In genomic region chr8:46995931-46996664, GRCm38 (mm10) we compare ENCODE assay signal across 24 mouse cellular contexts. TPM values are rescaled to one million over a fixed set of nuclear protein-coding genes. Genes with fewer than 3 reads are reported as not detected.
DNase-seq lines count a peak whose midpoint lies in the region; ATAC-seq and TF ChIP-seq lines count a peak whose summit lies in the region.
"Had no signal": no experiment of that assay in that cellular context is flagged by ENCODE, and none has a peak within 500 bp of the region (broad histone marks: within the 10 kb centered on the region; RNA-seq: fewer than 3 reads in every experiment).

No protein-coding gene starts in this region.

- 36% methylated on average over 9 of the region's 9 CpGs for whole genome bisulfite sequencing in lung, embryonic 14.5 days
- WGBS in limb, embryonic 13.5 days, result 57% methylated on average over 9 of the region's 9 CpGs

- TF ChIP-seq CTCF in lung, embryonic 14.5 days (IDR thresholded peaks at IDR 0.05; ENCODE audit: low read depth), result no peak

- H3K27me3 ChIP-seq in lung, embryonic 14.5 days (ENCODE audit: insufficient read depth, low read length), result no peaks in the 10 kb centered on the region
- no peaks in the 10 kb centered on the region for H3K27me3 ChIP-seq in limb, embryonic 13.5 days
- H3K27me3 ChIP-seq: embryonic facial prominence, embryonic 15.5 days; hindbrain, embryonic 12.5 days had no signal

- no peaks in the 10 kb centered on the region for H3K4me1 ChIP-seq in lung, embryonic 14.5 days (ENCODE audit: insufficient read depth)
- H3K4me1 ChIP-seq in limb, embryonic 13.5 days, result peaks cover 34% of the 10 kb centered on the region
- H3K4me1 ChIP-seq: embryonic facial prominence, embryonic 15.5 days; forebrain, embryonic 10.5 days; heart, embryonic 13.5 days; hindbrain, embryonic 12.5 days had no signal

- H3K4me3 ChIP-seq in lung, embryonic 14.5 days (ENCODE audit: low read depth, low read length), result no peak overlapping the region
- H3K4me3 ChIP-seq in limb, embryonic 13.5 days, result no peak overlapping the region
- H3K4me3 ChIP-seq: embryonic facial prominence, embryonic 15.5 days; erythroblast, embryonic 14.5 days; forebrain, embryonic 10.5 days; heart, embryonic 13.5 days; hindbrain, embryonic 12.5 days had no signal

- H3K9me3 ChIP-seq in lung, embryonic 14.5 days (ENCODE audit: low read depth, low read length), result no peaks in the 10 kb centered on the region
- H3K9me3 ChIP-seq in limb, embryonic 13.5 days, result no peaks in the 10 kb centered on the region; the same call in 1 of the 2 replicates
- H3K9me3 ChIP-seq: embryonic facial prominence, embryonic 15.5 days; forebrain, embryonic 10.5 days; hindbrain, embryonic 12.5 days had no signal

- no peaks in the 10 kb centered on the region for H3K36me3 ChIP-seq in lung, embryonic 14.5 days (ENCODE audit: insufficient read depth)
- no peaks in the 10 kb centered on the region for H3K36me3 ChIP-seq in limb, embryonic 13.5 days
- H3K36me3 ChIP-seq: embryonic facial prominence, embryonic 15.5 days; forebrain, embryonic 10.5 days; heart, embryonic 13.5 days; hindbrain, embryonic 12.5 days had no signal

- H3K27ac ChIP-seq in lung, embryonic 14.5 days (ENCODE audit: low read depth), result no peak overlapping the region
- H3K27ac ChIP-seq in limb, embryonic 13.5 days, result peak overlapping the region; percentile 52; the same call in 1 of the 2 replicates
- H3K27ac ChIP-seq: embryonic facial prominence, embryonic 15.5 days; forebrain, embryonic 10.5 days; heart, embryonic 13.5 days; hindbrain, embryonic 12.5 days had no signal

- no peak overlapping the region for H3K9ac ChIP-seq in lung, embryonic 14.5 days
- H3K9ac ChIP-seq in limb, embryonic 13.5 days, result no peak overlapping the region
- H3K9ac ChIP-seq: embryonic facial prominence, embryonic 15.5 days; heart, embryonic 13.5 days; hindbrain, embryonic 12.5 days had no signal

- no peak overlapping the region for H3K4me2 ChIP-seq in lung, embryonic 14.5 days
- H3K4me2 ChIP-seq in limb, embryonic 13.5 days (replicated peaks), result no peak overlapping the region
- H3K4me2 ChIP-seq: embryonic facial prominence, embryonic 15.5 days; heart, embryonic 13.5 days; hindbrain, embryonic 12.5 days had no signal

- 0 out of 2 replicates have a peak, but pooled peaks have one; percentile 11 for ATAC-seq in lung, embryonic 14.5 days (ENCODE audit: insufficient read depth)
- ATAC-seq in limb, embryonic 13.5 days (ENCODE audit: low FRiP score, low read depth), result no peak
- ATAC-seq: CD4-positive, CD25-positive, alpha-beta regulatory T cell, adult 4 months; forebrain, embryonic 14.5 days; hindbrain, embryonic 16.5 days had no signal

- peak; percentile 15 for DNase-seq in embryo, embryonic 10.5 days (ENCODE audit: low spot score)
- no peak for DNase-seq in embryo, embryonic 10 days (ENCODE audit: low spot score)
- no peak for DNase-seq in lung, embryonic 14.5 days
- no peak for DNase-seq in lung, postnatal 25 days (ENCODE audit: low spot score)
- peak; percentile 85 for DNase-seq in ZHBTc4 (ENCODE audit: low read depth, low spot score)
- DNase-seq in kidney, adult 18-20 months, result no peak
- DNase-seq in cerebellum, adult 11-12 months, result no peak
- DNase-seq: adrenal gland, postnatal 10 days; B cell, adult 2 months; cerebellum, adult 18-20 months; cerebellum, adult 9-11 months; cerebellum, postnatal 36 days; embryo, embryonic 11 days; gastrocnemius, postnatal 10 days; heart, postnatal 4 days had no signal

RNA-seq across cellular contexts. Expression of gene Enpp6, which starts 9.4 kb away (rescaled TPM):
- polyA plus RNA-seq in lung, embryonic 14.5 days (2014; fragmentation: Nextera tagmentation; extraction: Ambion mirVana), result 0.29 and 0.89 TPM in 2 replicates
- 1.6 and 1.7 TPM in 2 replicates for polyA plus RNA-seq in limb, embryonic 13.5 days (2015; fragmentation: Nextera tagmentation; extraction: Ambion mirVana)
- polyA plus RNA-seq: erythroblast, embryonic 14.5 days; forebrain, embryonic 10.5 days; forebrain, embryonic 14.5 days had no signal

Comparison
In these comparisons a context has a peak if more than half of its experiments do, and no peak if none do; other contexts are left out.
1. DNase-seq: peak in embryo, embryonic 10.5 days (single experiment) and ZHBTc4 (single experiment); none in embryo, embryonic 10 days (single experiment), lung, embryonic 14.5 days (single experiment), lung, postnatal 25 days (single experiment), kidney, adult 18-20 months (single experiment) and cerebellum, adult 11-12 months (single experiment).